Mouse (Mus musculus) embryonic fibroblast, embryonic 13.5 days (primary cell): Measurements from ENCODE around the gene Hoxb1.

ENCODE experiments used
- CTCF ChIP-seq: IDR thresholded peaks from 2 replicates; pipeline ENCODE4 v1.5.1; 2011; ENCODE audit warnings: mild to moderate bottlenecking, control low read depth, low read length, moderate library complexity, borderline replicate concordance; ENCODE audit not compliant: insufficient read depth
- POLR2A ChIP-seq: IDR thresholded peaks from 2 replicates; pipeline ENCODE4 v1.6.1; 2011; ENCODE audit warnings: low read depth, mild to moderate bottlenecking, control low read depth, low read length, moderate library complexity

DNA sequence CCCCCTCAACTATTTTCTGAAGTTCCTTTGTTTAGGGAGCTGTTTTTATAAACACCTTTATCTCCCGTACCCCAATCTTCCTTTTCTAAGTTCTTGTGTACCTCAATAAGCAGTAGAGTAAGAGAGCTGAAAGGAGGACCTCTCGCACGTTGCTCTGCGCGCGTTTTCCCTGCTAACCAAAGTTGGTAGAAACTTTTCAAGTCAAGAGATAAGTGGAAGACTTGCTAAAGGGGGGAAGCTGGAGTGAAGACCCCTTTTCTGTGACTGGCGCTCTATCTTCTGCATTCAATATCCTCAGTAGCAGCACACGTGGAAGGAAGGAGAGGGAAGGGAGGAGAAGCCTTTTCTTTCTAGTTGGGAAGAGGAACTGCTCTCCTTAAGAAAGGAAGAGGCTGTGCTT, 40.6 kb upstream of the Hoxb1 start:
- no peak for TF ChIP-seq CTCF
- TF ChIP-seq POLR2A, result no peak
